Mouse (Mus musculus) liver, embryonic 14 days (tissue): ENCODE measurements around the gene Srsf3. TPM values are rescaled to one million over a fixed set of nuclear protein-coding genes. Genes with fewer than 3 reads are reported as not detected.

Source experiments
- polyA plus RNA-seq: library from polyadenylated mRNA; depleted of rRNA; stranded (reverse); fragments of >200 nt; gene quantifications from 2 replicates; pipeline ENCODE4 v1.2.3, GENCODE M21; 2012; rRNA removed

Srsf3 gene
- polyA plus RNA-seq: 145 and 153 TPM in 2 replicates

DNA sequence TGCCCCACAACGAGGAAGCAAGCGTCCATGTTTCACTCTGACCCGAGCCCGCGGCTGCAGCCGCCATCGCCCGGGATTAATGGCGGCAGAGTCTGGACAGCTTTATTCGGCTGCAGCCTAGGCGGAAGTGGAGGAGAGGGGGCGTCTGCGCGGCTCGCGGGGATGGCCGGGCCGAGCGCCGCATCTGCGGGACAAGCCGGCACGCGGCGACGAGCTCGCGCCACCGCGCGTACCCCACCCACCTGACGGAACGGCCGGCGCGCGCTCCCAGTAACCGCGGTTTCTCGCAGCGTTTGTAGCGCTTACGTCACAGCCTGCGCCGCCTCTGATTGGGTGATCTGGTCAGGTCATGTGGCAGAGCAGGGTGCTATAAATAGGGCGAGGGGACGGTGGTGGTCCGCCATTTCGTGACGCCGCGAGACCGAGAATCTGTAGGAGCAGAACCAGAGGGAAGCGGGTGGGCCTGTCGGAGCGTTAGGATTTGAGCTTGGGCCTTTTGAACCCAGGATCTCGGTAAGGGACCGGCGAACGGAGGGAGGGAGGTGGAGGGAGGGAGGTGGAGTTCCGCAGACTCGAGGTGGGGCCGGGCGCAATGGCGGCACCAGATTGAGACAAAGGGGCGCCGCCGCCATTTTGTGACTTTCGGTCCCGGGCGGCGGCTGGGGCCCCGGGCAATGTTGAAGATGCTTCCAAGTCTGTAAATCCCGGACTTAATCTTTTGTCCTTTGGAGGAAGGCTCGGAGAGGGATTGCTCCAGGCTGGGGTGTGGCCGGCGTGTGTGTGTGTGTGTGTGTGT, at the start of gene Srsf3:
TSS of gene Srsf3 (plus strand) at position 355 of the 796 bp plus-strand sequence.

DNA sequence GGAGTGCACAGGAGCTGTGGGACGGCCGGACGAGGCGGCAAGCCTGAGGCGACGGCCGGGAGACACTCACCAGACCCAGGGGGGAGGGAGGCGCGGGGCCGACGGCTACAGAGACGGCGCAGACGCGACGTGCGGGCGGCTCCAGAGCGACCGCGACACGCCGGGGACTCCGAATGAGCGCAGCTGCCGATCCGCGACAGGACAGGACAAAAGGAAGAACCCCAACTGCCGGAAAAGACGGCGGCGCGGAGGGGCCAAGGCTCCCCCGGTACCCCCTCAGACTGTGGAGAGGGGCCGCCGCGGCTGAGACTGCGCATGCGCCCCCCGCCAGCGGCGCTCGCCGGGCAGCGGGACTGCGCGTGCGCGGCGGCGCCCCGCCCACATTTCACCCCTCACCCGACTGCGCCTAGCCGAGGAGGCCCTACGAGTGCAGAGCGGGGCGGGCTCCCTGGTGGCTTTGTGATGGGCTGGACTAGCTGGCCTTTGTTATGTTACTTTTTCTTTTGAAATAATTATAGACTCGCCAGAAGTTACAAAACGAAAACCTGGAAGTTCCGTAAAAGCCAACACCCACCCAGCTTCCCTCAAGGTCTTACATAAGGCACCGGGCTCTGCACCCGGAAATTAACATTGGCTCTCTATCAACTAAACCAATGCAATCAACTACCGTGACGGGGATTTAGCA, 24.6 kb upstream of the Srsf3 start, which contains the start of gene Stk38:
TSS of gene Stk38 (minus strand) at position 355 of the 685 bp plus-strand sequence.

DNA sequence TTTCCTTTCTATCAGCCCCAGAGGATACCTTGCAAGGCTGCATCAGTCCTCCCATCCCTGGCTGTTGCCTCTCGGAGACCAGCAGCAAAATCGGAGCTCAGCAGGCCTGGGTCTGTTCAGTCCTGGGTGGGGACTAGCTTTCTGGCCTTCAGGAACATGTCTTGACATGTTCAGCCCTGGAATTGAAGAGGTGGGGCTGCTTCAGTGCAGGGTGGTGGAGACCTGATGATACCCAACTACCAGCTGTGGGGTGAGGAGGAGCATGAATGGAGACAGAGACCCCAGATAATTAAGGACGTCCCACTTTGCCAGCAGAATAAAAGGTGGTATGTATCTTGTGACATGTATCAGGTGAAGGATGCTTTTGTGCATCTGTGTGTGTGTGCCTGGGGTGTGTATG, 58.3 kb downstream of the Srsf3 start, which contains the start of gene Cdkn1a:
TSS of gene Cdkn1a (plus strand) at position 201 of the 400 bp plus-strand sequence.

Other genes with a start within 250 kb of the Srsf3 start
- 77.1 and 106 TPM in 2 replicates for gene Brpf3, start 231.5 kb upstream of the Srsf3 start, polyA plus RNA-seq
- 0.01 and 0.02 TPM in 2 replicates for gene Pnpla1, start 174.2 kb upstream of the Srsf3 start, polyA plus RNA-seq
- 0.06 TPM in 2 replicates for gene 4930539E08Rik, start 117.3 kb upstream of the Srsf3 start, polyA plus RNA-seq
- gene Pxt1, start 88.8 kb upstream of the Srsf3 start, polyA plus RNA-seq: 0.18 and 0.20 TPM in 2 replicates
- gene Kctd20, start 80.7 kb upstream of the Srsf3 start, polyA plus RNA-seq: 28.5 and 34.4 TPM in 2 replicates
- 26.3 and 33.4 TPM in 2 replicates for gene Stk38, start 24.6 kb upstream of the Srsf3 start, polyA plus RNA-seq
- 3.1 and 3.2 TPM in 2 replicates for gene Cdkn1a, start 58.3 kb downstream of the Srsf3 start, polyA plus RNA-seq
- gene Rab44, start 81.5 kb downstream of the Srsf3 start, polyA plus RNA-seq: 13.2 and 16.3 TPM in 2 replicates
- 0.09 and 0.12 TPM in 2 replicates for gene Cpne5, start 205.5 kb downstream of the Srsf3 start, polyA plus RNA-seq
- 47.6 and 52.1 TPM in 2 replicates for gene Ppil1, start 231.6 kb downstream of the Srsf3 start, polyA plus RNA-seq
- gene BC004004, start 236.2 kb downstream of the Srsf3 start, polyA plus RNA-seq: 23.4 and 29.6 TPM in 2 replicates